Mouse (Mus musculus): ENCODE measurements around the gene Rgs13. TPM values are rescaled to one million over a fixed set of nuclear protein-coding genes. Genes with fewer than 3 reads are reported as not detected.

Rgs13 gene
- polyA plus RNA-seq, 1 experiment = not detected

DNA sequence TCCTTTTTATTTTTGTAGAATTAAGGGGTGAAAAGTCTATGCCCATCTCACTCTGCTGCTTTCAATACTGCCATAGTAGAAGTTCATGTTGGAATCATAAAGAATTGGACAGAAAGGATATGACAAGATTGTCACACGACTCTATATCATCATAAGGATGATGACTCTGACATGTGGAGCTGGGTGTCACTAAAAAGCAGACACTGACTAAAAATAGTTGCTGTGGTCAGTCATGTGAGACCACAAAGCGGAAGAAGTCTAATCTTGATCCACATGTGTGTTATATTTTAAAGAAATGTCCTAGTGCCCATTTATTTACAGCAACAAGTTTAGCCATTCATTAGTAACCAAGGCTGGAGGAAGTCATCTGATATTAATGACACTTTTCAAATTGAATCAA, 23.3 kb upstream of the Rgs13 start:
- no peak overlapping the region for H3K27ac ChIP-seq (ENCODE audit: insufficient read depth, low read length)
- no peak overlapping the region for H3K4me3 ChIP-seq (ENCODE audit: low read depth, low read length)
- H3K9me3 ChIP-seq (replicated peaks; ENCODE audit: control insufficient read depth, insufficient read depth, low read length, poor library complexity, severe bottlenecking) = no peaks in the 10 kb centered on the region
- no peaks in the 10 kb centered on the region for H3K27me3 ChIP-seq (ENCODE audit: control insufficient read depth, insufficient read depth, low read length, poor library complexity, severe bottlenecking)
- H3K36me3 ChIP-seq (ENCODE audit: control insufficient read depth, insufficient read depth, low read length, poor library complexity, severe bottlenecking) = no peaks in the 10 kb centered on the region
- H3K9ac ChIP-seq (ENCODE audit: low read depth, poor library complexity, severe bottlenecking) = no peak overlapping the region
- TF ChIP-seq EP300 (IDR thresholded peaks at IDR 0.05; ENCODE audit: insufficient read depth, low read depth, low read length) = no peak
- TF ChIP-seq POLR2A (IDR thresholded peaks at IDR 0.05; ENCODE audit: insufficient read depth, low read length) = no peak
- TF ChIP-seq CTCF (IDR thresholded peaks at IDR 0.05; ENCODE audit: low read depth, low read length) = no peak
- H3K4me1 ChIP-seq (ENCODE audit: control insufficient read depth, insufficient read depth, low read length) = no peaks in the 10 kb centered on the region

DNA sequence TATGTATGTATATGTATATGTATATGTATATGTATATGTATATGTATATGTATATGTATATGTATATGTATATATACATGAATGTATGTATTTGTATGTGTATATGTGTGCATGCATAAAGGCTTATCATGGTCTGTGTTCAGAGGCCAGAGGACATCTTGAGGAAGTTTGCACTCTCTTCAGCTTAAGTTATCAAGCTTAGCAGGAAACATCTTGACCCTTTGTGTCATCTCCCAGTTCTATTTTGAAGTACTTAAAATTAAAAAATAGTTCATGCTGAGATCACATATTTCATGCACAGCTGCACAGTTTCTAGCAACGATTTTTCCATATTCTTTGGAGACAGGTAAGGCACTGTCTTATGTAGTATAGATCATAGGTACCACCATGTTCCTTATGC, 22.4 kb upstream of the Rgs13 start:
- Histone ChIP-seq H3K36me3 (ENCODE audit: control insufficient read depth, insufficient read depth, low read length, poor library complexity, severe bottlenecking) (no peaks in the 10 kb centered on the region), H3K4me1 (ENCODE audit: control insufficient read depth, insufficient read depth, low read length) (no peaks in the 10 kb centered on the region), H3K9me3 (replicated peaks; ENCODE audit: control insufficient read depth, insufficient read depth, low read length, poor library complexity, severe bottlenecking) (no peaks in the 10 kb centered on the region), H3K9ac (ENCODE audit: low read depth, poor library complexity, severe bottlenecking) (no peak overlapping the region), H3K27me3 (ENCODE audit: control insufficient read depth, insufficient read depth, low read length, poor library complexity, severe bottlenecking) (no peaks in the 10 kb centered on the region), H3K4me3 (ENCODE audit: low read depth, low read length) (no peak overlapping the region), H3K27ac (ENCODE audit: insufficient read depth, low read length) (no peak overlapping the region)
- no peak for TF ChIP-seq POLR2A (IDR thresholded peaks at IDR 0.05; ENCODE audit: insufficient read depth, low read length)
- no peak for TF ChIP-seq CTCF (IDR thresholded peaks at IDR 0.05; ENCODE audit: low read depth, low read length)
- TF ChIP-seq EP300 (IDR thresholded peaks at IDR 0.05; ENCODE audit: insufficient read depth, low read depth, low read length) = no peak

DNA sequence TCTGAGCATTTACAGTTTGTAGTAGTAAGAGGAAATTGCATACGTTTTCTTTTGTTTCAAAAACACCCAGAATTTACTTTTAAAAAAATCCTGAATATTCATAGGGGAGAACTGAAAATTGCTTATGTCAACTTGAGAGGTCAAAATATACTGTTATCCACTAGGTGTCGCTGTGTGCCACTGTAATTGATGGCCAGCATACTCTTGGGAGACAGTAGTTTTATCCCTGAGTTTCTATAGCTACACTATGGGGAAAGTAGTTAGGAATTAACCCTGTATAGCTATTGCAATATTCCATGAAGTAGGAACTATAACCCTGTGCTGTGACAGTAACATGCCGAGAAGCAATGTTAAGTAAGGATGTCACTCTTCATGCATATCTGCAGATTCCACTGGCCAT, 20.5 kb upstream of the Rgs13 start:
- H3K36me3 ChIP-seq (ENCODE audit: control insufficient read depth, insufficient read depth, low read length, poor library complexity, severe bottlenecking) = no peaks in the 10 kb centered on the region
- H3K4me1 ChIP-seq (ENCODE audit: control insufficient read depth, insufficient read depth, low read length) = no peaks in the 10 kb centered on the region
- no peak overlapping the region for H3K27ac ChIP-seq (ENCODE audit: insufficient read depth, low read length)
- no peak for TF ChIP-seq POLR2A (IDR thresholded peaks at IDR 0.05; ENCODE audit: insufficient read depth, low read length)
- no peak for TF ChIP-seq CTCF (IDR thresholded peaks at IDR 0.05; ENCODE audit: low read depth, low read length)
- TF ChIP-seq EP300 (IDR thresholded peaks at IDR 0.05; ENCODE audit: insufficient read depth, low read depth, low read length) = no peak
- H3K9ac ChIP-seq (ENCODE audit: low read depth, poor library complexity, severe bottlenecking) = no peak overlapping the region
- no peaks in the 10 kb centered on the region for H3K9me3 ChIP-seq (replicated peaks; ENCODE audit: control insufficient read depth, insufficient read depth, low read length, poor library complexity, severe bottlenecking)
- no peaks in the 10 kb centered on the region for H3K27me3 ChIP-seq (ENCODE audit: control insufficient read depth, insufficient read depth, low read length, poor library complexity, severe bottlenecking)
- H3K4me3 ChIP-seq (ENCODE audit: low read depth, low read length) = no peak overlapping the region

DNA sequence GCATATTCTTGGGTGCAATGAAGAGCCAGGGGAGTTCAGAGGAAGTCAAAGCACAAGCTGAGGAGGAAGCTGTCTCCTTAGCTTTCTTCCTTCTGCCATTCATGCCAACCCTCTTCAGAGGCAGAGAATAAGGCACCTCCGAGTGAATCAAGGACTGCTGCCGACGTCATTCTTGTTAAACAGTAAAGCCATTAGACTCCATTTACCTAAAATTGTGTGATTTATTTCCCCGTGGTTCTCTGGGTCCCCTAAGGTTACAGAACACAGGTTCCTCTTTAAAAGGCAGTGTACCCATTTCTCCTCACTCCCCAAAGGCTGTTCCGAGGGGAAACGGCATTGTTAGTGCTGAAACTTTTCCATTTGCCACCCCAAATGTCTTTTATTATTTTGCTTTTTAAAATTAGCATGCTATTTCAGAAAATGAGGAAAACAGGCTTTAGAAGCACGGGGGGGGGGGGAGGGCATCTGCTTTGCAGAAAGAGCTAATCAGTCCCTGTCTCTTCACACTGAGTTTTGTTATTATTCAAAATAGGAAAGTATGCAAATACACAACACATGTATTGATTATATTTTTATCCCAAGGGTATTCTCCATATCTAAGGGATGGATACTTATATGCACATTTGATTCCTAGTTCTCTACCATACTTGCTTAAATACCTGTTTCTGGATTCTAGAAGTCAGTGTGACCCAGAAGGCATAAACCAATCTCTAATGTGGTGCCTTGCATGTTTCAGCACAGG, 9.7 kb upstream of the Rgs13 start:
- no peak for TF ChIP-seq POLR2A (IDR thresholded peaks at IDR 0.05; ENCODE audit: insufficient read depth, low read length)
- TF ChIP-seq EP300 (IDR thresholded peaks at IDR 0.05; ENCODE audit: insufficient read depth, low read depth, low read length) = no peak
- TF ChIP-seq CTCF (IDR thresholded peaks at IDR 0.05; ENCODE audit: low read depth, low read length) = no peak
- Histone ChIP-seq H3K27me3 (ENCODE audit: control insufficient read depth, insufficient read depth, low read length, poor library complexity, severe bottlenecking) (no peaks in the 10 kb centered on the region), H3K36me3 (ENCODE audit: control insufficient read depth, insufficient read depth, low read length, poor library complexity, severe bottlenecking) (no peaks in the 10 kb centered on the region), H3K9me3 (replicated peaks; ENCODE audit: control insufficient read depth, insufficient read depth, low read length, poor library complexity, severe bottlenecking) (no peaks in the 10 kb centered on the region), H3K4me3 (ENCODE audit: low read depth, low read length) (no peak overlapping the region), H3K27ac (ENCODE audit: insufficient read depth, low read length) (no peak overlapping the region), H3K4me1 (ENCODE audit: control insufficient read depth, insufficient read depth, low read length) (no peaks in the 10 kb centered on the region), H3K9ac (ENCODE audit: low read depth, poor library complexity, severe bottlenecking) (no peak overlapping the region)

DNA sequence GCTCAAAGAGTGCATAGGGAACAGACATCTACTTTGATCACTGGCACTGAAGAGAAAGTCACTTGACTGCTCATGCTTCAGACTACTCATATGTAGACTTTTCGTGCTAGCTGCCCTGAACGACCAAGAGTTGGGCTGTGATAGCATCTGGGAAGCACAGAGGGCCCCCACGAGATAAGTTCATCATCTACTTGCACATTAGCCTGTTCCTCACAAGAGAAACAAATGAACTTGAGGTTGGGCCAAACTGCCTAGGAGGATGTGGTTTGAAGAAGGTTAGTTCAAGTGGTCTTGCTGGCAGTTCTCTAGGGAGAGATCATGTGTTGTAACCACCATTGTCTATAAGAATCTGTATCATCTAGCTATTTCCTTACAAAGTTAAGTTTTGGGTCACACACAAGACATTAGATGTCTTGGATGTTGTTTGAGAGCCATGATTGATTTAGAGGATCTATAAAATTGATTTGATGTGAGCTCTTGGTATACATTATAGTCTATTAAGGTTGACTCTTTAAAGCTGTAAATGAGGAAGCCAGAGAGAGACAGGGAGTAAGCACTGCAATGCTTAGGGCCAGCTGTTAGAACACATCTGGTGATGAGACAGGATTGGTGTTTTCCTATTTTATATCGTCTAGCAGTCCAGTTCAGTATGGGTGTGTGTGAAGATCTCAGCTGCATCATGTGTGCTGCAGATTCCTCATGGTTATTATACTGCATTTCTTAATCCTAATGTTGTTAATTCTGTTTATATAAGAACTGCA, 8.0 kb upstream of the Rgs13 start:
- H3K4me1 ChIP-seq (ENCODE audit: control insufficient read depth, insufficient read depth, low read length) = no peaks in the 10 kb centered on the region

DNA sequence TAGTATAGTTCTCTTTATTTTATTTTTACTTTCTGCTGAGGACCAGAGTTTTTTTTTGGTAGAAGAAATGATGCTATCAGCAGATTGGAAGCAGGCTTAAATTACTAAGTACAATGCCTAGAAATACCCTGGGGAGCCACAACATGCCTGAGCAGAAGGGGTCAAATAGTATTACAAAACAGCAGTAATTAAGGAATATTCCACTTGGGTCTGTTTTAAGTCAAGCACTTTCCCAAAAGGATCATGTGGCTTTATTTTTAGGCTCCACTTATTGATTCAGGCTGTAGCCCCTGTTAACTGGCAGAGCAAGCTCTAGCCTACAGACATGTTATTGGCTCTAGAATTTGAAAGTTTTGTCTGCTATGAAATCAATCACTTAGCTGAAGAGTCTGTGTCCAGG, 6.5 kb upstream of the Rgs13 start:
- no peak overlapping the region for H3K4me3 ChIP-seq (ENCODE audit: low read depth, low read length)
- no peak overlapping the region for H3K27ac ChIP-seq (ENCODE audit: insufficient read depth, low read length)
- no peaks in the 10 kb centered on the region for H3K27me3 ChIP-seq (ENCODE audit: control insufficient read depth, insufficient read depth, low read length, poor library complexity, severe bottlenecking)
- no peak for TF ChIP-seq EP300 (IDR thresholded peaks at IDR 0.05; ENCODE audit: insufficient read depth, low read depth, low read length)
- TF ChIP-seq POLR2A (IDR thresholded peaks at IDR 0.05; ENCODE audit: insufficient read depth, low read length) = no peak
- TF ChIP-seq CTCF (IDR thresholded peaks at IDR 0.05; ENCODE audit: low read depth, low read length) = no peak
- H3K9ac ChIP-seq (ENCODE audit: low read depth, poor library complexity, severe bottlenecking) = no peak overlapping the region
- no peaks in the 10 kb centered on the region for H3K36me3 ChIP-seq (ENCODE audit: control insufficient read depth, insufficient read depth, low read length, poor library complexity, severe bottlenecking)
- H3K9me3 ChIP-seq (replicated peaks; ENCODE audit: control insufficient read depth, insufficient read depth, low read length, poor library complexity, severe bottlenecking) = no peaks in the 10 kb centered on the region
- H3K4me1 ChIP-seq (ENCODE audit: control insufficient read depth, insufficient read depth, low read length) = no peaks in the 10 kb centered on the region

More for the DNA sequence above, 8.0 kb upstream of the Rgs13 start:
- Histone ChIP-seq H3K36me3 (ENCODE audit: control insufficient read depth, insufficient read depth, low read length, poor library complexity, severe bottlenecking) (no peaks in the 10 kb centered on the region), H3K27ac (ENCODE audit: insufficient read depth, low read length) (no peak overlapping the region), H3K9ac (ENCODE audit: low read depth, poor library complexity, severe bottlenecking) (no peak overlapping the region), H3K27me3 (ENCODE audit: control insufficient read depth, insufficient read depth, low read length, poor library complexity, severe bottlenecking) (no peaks in the 10 kb centered on the region), H3K4me3 (ENCODE audit: low read depth, low read length) (no peak overlapping the region), H3K9me3 (replicated peaks; ENCODE audit: control insufficient read depth, insufficient read depth, low read length, poor library complexity, severe bottlenecking) (no peaks in the 10 kb centered on the region)
- TF ChIP-seq EP300 (IDR thresholded peaks at IDR 0.05; ENCODE audit: insufficient read depth, low read depth, low read length) (no peak), POLR2A (IDR thresholded peaks at IDR 0.05; ENCODE audit: insufficient read depth, low read length) (no peak), CTCF (IDR thresholded peaks at IDR 0.05; ENCODE audit: low read depth, low read length) (no peak)

Measured in ES-Bruce4 (cell line).